Mouse (Mus musculus) granulocyte monocyte progenitor cell, adult 5-6 weeks (primary cell): ENCODE measurements at regions not wholly inside any gene's neighbourhood (a gene's known extent, or its start where the extent isn't known, plus 50 kb on each side); places are given as distances from the start of the nearest gene placed in this dataset.

ENCODE experiments used
- ATAC-seq: replicated peaks from 2 replicates; pipeline ENCODE4 v1.8.0; 2016; ENCODE audit warnings: mild to moderate bottlenecking, moderate TSS enrichment, inconsistent platforms; ENCODE audit not compliant: poor library complexity, severe bottlenecking

GRCm38 (mm10) chr8:128559004-128559662, 126.3 kb upstream of the Itgb1 start:
- peak; percentile 88 for ATAC-seq

GRCm38 (mm10) chr8:128560418-128560817, 125.0 kb upstream of the Itgb1 start:
- no peak for ATAC-seq

GRCm38 (mm10) chr8:128561016-128561415, 124.4 kb upstream of the Itgb1 start:
- no peak for ATAC-seq

GRCm38 (mm10) chr8:128562625-128563024, 122.8 kb upstream of the Itgb1 start:
- no peak for ATAC-seq

- ATAC-seq = no peak
Measured at GRCm38 (mm10) chr8:128563744-128564143, 121.7 kb upstream of the Itgb1 start.

GRCm38 (mm10) chr8:128572291-128572690, 113.2 kb upstream of the Itgb1 start:
- ATAC-seq = no peak

- peak; percentile 84 for ATAC-seq
Measured at GRCm38 (mm10) chr8:128594114-128594513, 91.3 kb upstream of the Itgb1 start.

GRCm38 (mm10) chr8:128594780-128595179, 90.7 kb upstream of the Itgb1 start:
- peak; percentile 69 for ATAC-seq

GRCm38 (mm10) chr8:128605588-128605987, 79.9 kb upstream of the Itgb1 start:
- peak; percentile 40 for ATAC-seq

GRCm38 (mm10) chr8:128608876-128609275, 76.6 kb upstream of the Itgb1 start:
- ATAC-seq = no peak

- no peak for ATAC-seq
Measured at GRCm38 (mm10) chr8:128612607-128613006, 72.8 kb upstream of the Itgb1 start.

- no peak for ATAC-seq
Measured at GRCm38 (mm10) chr8:128617854-128618253, 67.6 kb upstream of the Itgb1 start.

- ATAC-seq = no peak
Measured at GRCm38 (mm10) chr8:128619086-128619485, 66.4 kb upstream of the Itgb1 start.
